Mouse (Mus musculus): ENCODE measurements around the gene Olfr600. TPM values are rescaled to one million over a fixed set of nuclear protein-coding genes. Genes with fewer than 3 reads are reported as not detected.
"Not testable (repeated sequence)": the region's sequence is repeated elsewhere in the genome, so short reads cannot be mapped to it uniquely, and the experiment has no call there.

Gene Olfr600
- not detected for total RNA-seq (2021)

DNA sequence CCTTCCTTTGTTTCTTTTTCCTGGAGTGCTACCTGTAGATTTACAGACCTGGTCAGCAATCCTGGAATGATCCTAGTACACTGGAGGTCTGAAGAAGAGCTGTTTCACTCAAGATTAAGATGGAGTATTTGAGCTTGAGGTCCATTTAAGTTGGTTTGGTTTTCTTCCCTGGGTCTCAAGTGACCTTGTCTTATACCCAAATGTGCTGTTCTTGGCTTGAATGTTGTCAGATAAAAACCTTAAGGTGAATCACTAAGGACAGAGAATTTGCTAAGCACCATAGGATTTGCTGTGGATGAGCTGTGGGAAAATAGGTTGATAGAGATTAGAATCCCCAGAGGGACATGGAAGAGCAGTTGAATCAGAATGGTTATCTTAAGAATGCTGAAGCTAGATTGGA is at the start of gene Olfr600:
TSS of gene Olfr600 (minus strand) at position 101 of the 400 bp plus-strand sequence.
- no peak for DNase-seq

- no peak for DNase-seq
These were observed 49.5 kb upstream of the Olfr600 start for GRCm38 (mm10) chr7:103398981-103399380.

DNA sequence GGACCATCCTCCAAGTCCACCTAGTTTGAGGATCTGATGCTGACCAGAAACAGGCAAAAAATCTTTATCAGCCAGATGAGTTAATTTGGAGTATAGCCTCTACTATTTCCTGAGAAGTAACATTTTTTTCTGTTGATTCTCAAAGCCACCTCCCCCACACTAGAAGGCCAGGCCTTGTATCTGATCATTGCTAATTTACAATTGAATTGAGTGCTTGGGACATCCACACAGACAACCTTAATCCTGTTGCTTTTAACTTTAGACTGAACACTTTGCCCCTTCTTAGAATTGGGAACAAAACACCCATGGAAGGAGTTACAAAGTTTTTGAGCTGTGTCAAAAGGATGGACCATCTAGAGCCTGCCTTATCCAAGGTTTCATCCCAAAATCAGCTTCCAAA is 48.3 kb upstream of the Olfr600 start:
- DNase-seq = no peak

DNA sequence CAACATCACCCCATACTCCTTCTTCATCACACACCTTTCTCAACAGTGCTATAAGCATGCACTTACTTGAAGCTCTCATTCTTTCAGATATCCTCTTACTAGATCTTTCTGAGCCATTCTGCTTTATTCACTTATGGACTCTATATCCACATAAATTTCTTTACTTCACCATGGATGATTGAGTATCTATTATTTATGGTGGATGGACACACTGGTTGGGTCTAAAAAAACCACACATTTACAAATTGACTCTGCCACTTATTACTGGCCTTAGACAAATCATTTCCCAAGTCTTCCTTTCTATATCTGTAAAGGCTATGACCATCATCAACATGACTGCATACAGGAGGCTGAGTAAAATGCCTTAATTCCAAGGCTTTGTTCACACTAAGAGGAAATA is 36.6 kb upstream of the Olfr600 start, which contains the start of gene Olfr603:
TSS of gene Olfr603 (minus strand) at position 101 of the 400 bp plus-strand sequence.
- DNase-seq = no peak

DNA sequence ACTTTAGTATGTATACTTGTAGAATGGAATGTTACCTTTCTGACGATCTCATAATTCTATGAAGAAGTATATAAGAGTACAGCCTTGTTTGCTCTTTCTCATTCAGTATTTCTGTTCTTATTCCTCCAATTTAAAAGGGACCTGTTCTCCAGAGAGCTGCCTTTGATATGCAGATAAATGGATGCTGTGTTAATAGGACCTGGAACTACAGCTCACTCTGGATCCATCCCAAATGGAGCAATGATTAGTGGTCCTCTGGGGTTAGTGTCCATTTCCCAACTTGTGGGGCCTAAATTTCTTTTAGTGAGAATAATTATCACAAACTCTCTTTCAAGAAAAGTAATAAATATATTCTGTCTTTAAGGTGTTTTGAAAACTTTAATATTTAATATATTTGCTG is 13.1 kb upstream of the Olfr600 start, which contains the start of gene Olfr601:
TSS of gene Olfr601 (minus strand) at position 101 of the 400 bp plus-strand sequence.
- no peak for DNase-seq

GRCm38 (mm10) chr7:103335617-103336016 is 13.9 kb downstream of the Olfr600 start, which contains the start of gene Olfr599:
TSS of gene Olfr599 (plus strand) at chr7:103335917.
- no peak for DNase-seq

DNA sequence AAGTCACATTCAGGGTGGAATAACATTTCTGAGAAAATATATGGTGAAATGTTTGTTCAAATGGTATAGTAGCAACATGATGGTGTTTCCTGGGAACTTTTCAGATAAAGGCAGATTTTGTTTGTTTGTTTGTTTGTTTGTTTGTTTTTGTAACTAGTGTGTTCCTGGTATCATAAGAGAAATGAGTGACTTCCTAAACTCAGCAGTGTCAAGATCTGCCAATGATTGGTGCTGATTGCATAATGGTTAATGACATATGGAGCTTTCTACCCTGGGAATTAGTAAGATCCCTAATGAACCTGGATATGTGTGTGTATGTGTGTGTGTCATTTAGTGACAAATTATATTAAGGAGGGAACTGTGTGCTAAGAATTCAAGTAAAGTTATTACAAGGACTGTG is 26.2 kb downstream of the Olfr600 start, which contains the start of gene Olfr598:
TSS of gene Olfr598 (plus strand) at position 301 of the 400 bp plus-strand sequence.
- DNase-seq = no peak

DNA sequence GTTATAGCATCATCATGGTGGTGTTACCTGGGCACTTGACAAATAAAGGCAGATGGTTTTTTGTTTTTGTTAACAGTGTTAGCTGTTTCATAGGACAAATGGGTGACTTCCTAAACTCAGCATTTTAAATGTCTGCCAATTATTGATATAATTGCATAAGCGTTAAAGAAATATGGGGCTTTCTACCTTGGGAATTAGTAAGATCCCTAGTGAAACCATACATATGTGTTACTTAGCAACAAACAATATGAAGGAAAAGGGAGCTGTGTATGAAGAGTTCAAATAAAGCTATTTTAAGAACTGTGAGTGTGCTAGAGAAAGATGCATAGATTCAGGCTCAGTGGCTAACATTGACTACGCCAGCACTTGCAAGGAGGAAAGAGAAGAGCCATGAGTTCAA is 33.5 kb downstream of the Olfr600 start, which contains the start of gene Olfr597:
TSS of gene Olfr597 (plus strand) at position 301 of the 400 bp plus-strand sequence.
- DNase-seq = not testable (repeated sequence)

GRCm38 (mm10) chr7:103305348-103305747 is 44.1 kb downstream of the Olfr600 start, which contains the start of gene Olfr596:
TSS of gene Olfr596 (plus strand) at chr7:103305648.
- not testable (repeated sequence) for DNase-seq

Other genes with a start within 250 kb of the Olfr600 start
- not detected for gene Olfr586, start 224.0 kb downstream of the Olfr600 start, total RNA-seq (2021)
- not detected for gene Olfr588-ps1, start 208.8 kb downstream of the Olfr600 start, total RNA-seq (2021)
- not detected for gene Olfr589, start 193.3 kb downstream of the Olfr600 start, total RNA-seq (2021)
- gene Olfr591, start 171.3 kb downstream of the Olfr600 start, total RNA-seq (2021) = not detected
- not detected for gene Olfr592, start 164.9 kb downstream of the Olfr600 start, total RNA-seq (2021)
- gene Olfr593, start 137.8 kb downstream of the Olfr600 start, total RNA-seq (2021) = not detected
- not detected for gene Olfr594, start 132.7 kb downstream of the Olfr600 start, total RNA-seq (2021)
- gene Usp17ld, start 97.2 kb downstream of the Olfr600 start, total RNA-seq (2021) = not detected
- not detected for gene Olfr596, start 44.0 kb downstream of the Olfr600 start, total RNA-seq (2021)
- not detected for gene Olfr597, start 33.4 kb downstream of the Olfr600 start, total RNA-seq (2021)
- gene Olfr598, start 26.1 kb downstream of the Olfr600 start, total RNA-seq (2021) = not detected
- gene Olfr599, start 13.8 kb downstream of the Olfr600 start, total RNA-seq (2021) = not detected
- not detected for gene Olfr601, start 13.0 kb upstream of the Olfr600 start, total RNA-seq (2021)
- not detected for gene Olfr603, start 36.5 kb upstream of the Olfr600 start, total RNA-seq (2021)
- gene Usp17lc, start 65.4 kb upstream of the Olfr600 start, total RNA-seq (2021) = under 1 TPM in 1 of 2 experiments, not detected in 1; 0.21 TPM
- not detected for gene Olfr605, start 95.8 kb upstream of the Olfr600 start, total RNA-seq (2021)
- not detected for gene Olfr606, start 99.4 kb upstream of the Olfr600 start, total RNA-seq (2021)
- gene Olfr607, start 114.5 kb upstream of the Olfr600 start, total RNA-seq (2021) = not detected
- 1 to 10 TPM; 3.8 to 4.1 TPM for gene Olfr608, start 120.2 kb upstream of the Olfr600 start, total RNA-seq (2021)
- gene Olfr609, start 148.4 kb upstream of the Olfr600 start, total RNA-seq (2021) = not detected
- not detected for gene Olfr610, start 162.5 kb upstream of the Olfr600 start, total RNA-seq (2021)
- gene Olfr611, start 171.2 kb upstream of the Olfr600 start, total RNA-seq (2021) = not detected
- gene Olfr612, start 193.0 kb upstream of the Olfr600 start, total RNA-seq (2021) = not detected
- not detected for gene Olfr613, start 198.4 kb upstream of the Olfr600 start, total RNA-seq (2021)
- not detected for gene Olfr615, start 206.4 kb upstream of the Olfr600 start, total RNA-seq (2021)
- gene Olfr616, start 219.5 kb upstream of the Olfr600 start, total RNA-seq (2021) = not detected
- gene Olfr617, start 223.4 kb upstream of the Olfr600 start, total RNA-seq (2021) = not detected
- not detected for gene Olfr618, start 240.4 kb upstream of the Olfr600 start, total RNA-seq (2021)

All from heart, postnatal 4 days (tissue).